Mouse (Mus musculus): ENCODE results near the gene Ppp1r27. TPM values are rescaled to one million over a fixed set of nuclear protein-coding genes. Genes with fewer than 3 reads are reported as not detected.
A peak's percentile ranks its signal among the peaks of the same experiment; 100 is the strongest.

Ppp1r27 gene
- polyA plus RNA-seq, 1 experiment from 2014 or later = not detected

GRCm38 (mm10) chr11:120500357-120500756 is 50.6 kb downstream of the Ppp1r27 start:
- DNase-seq (ENCODE audit: low spot score) = peak; percentile 71
- no peak overlapping the region for H3K9ac ChIP-seq (replicated peaks; ENCODE audit: low read depth)
- H3K4me3 ChIP-seq (ENCODE audit: low read depth, low read length) = no peak overlapping the region
- H3K4me1 ChIP-seq (ENCODE audit: insufficient read depth, low read depth, low read length) = no peaks in the 10 kb centered on the region
- no peaks in the 10 kb centered on the region for H3K27me3 ChIP-seq (replicated peaks; ENCODE audit: insufficient read depth, low read length)
- ATAC-seq = peak; percentile 85
- no peak overlapping the region for H3K4me2 ChIP-seq (replicated peaks; ENCODE audit: low read depth, low read length)
- 9% methylated on average over 3 of the region's 3 CpGs for WGBS
- peak overlapping the region; percentile 55 for H3K27ac ChIP-seq (ENCODE audit: low read length)
- TF ChIP-seq CTCF (IDR thresholded peaks at IDR 0.05) = no peak
- no peak for TF ChIP-seq EP300 (IDR thresholded peaks at IDR 0.05)
- peaks cover 27% of the 10 kb centered on the region; the same call in 1 of the 2 replicates for H3K36me3 ChIP-seq (ENCODE audit: insufficient read depth, low read length)
- H3K9me3 ChIP-seq (ENCODE audit: low read length) = no peaks in the 10 kb centered on the region

Other genes starting within 250 kb of the Ppp1r27 start
- 1,989 and 2,317 TPM in 2 replicates for gene Actg1, start 202.6 kb downstream of the Ppp1r27 start, polyA plus RNA-seq (2015; fragmentation: Nextera tagmentation; extraction: Ambion mirVana)
- 0.36 and 0.74 TPM in 2 replicates for gene Fscn2, start 189.6 kb downstream of the Ppp1r27 start, polyA plus RNA-seq (2015; fragmentation: Nextera tagmentation; extraction: Ambion mirVana)
- gene Faap100, start 172.4 kb downstream of the Ppp1r27 start, polyA plus RNA-seq (2015; fragmentation: Nextera tagmentation; extraction: Ambion mirVana) = 18.1 and 19.6 TPM in 2 replicates
- 15.3 and 16.5 TPM in 2 replicates for gene Nploc4, start 113.4 kb downstream of the Ppp1r27 start, polyA plus RNA-seq (2015; fragmentation: Nextera tagmentation; extraction: Ambion mirVana)
- gene Tspan10, start 108.5 kb downstream of the Ppp1r27 start, polyA plus RNA-seq (2015; fragmentation: Nextera tagmentation; extraction: Ambion mirVana) = not detected in 2 replicates
- gene Pde6g, start 97.6 kb downstream of the Ppp1r27 start, polyA plus RNA-seq (2015; fragmentation: Nextera tagmentation; extraction: Ambion mirVana) = not detected in 2 replicates
- gene Oxld1, start 93.1 kb downstream of the Ppp1r27 start, polyA plus RNA-seq (2015; fragmentation: Nextera tagmentation; extraction: Ambion mirVana) = 14.9 and 18.9 TPM in 2 replicates
- gene Ccdc137, start 93.0 kb downstream of the Ppp1r27 start, polyA plus RNA-seq (2015; fragmentation: Nextera tagmentation; extraction: Ambion mirVana) = 16.5 and 21.1 TPM in 2 replicates
- 29.8 and 33.4 TPM in 2 replicates for gene Arl16, start 83.5 kb downstream of the Ppp1r27 start, polyA plus RNA-seq (2015; fragmentation: Nextera tagmentation; extraction: Ambion mirVana)
- gene Mrpl12, start 66.5 kb downstream of the Ppp1r27 start, polyA plus RNA-seq (2015; fragmentation: Nextera tagmentation; extraction: Ambion mirVana) = 60.6 and 67.7 TPM in 2 replicates
- 75.4 and 83.4 TPM in 2 replicates for gene Slc25a10, start 59.3 kb downstream of the Ppp1r27 start, polyA plus RNA-seq (2015; fragmentation: Nextera tagmentation; extraction: Ambion mirVana)
- gene Gcgr, start 20.4 kb downstream of the Ppp1r27 start, polyA plus RNA-seq (2015; fragmentation: Nextera tagmentation; extraction: Ambion mirVana) = 0.61 and 0.76 TPM in 2 replicates
- 209 and 215 TPM in 2 replicates for gene Mcrip1, start 1.4 kb downstream of the Ppp1r27 start, polyA plus RNA-seq (2015; fragmentation: Nextera tagmentation; extraction: Ambion mirVana)
- gene P4hb, start 22.1 kb upstream of the Ppp1r27 start, polyA plus RNA-seq (2015; fragmentation: Nextera tagmentation; extraction: Ambion mirVana) = 551 and 555 TPM in 2 replicates
- gene Arhgdia, start 30.5 kb upstream of the Ppp1r27 start, polyA plus RNA-seq (2015; fragmentation: Nextera tagmentation; extraction: Ambion mirVana) = 512 TPM in 2 replicates
- 149 and 150 TPM in 2 replicates for gene Alyref, start 47.2 kb upstream of the Ppp1r27 start, polyA plus RNA-seq (2015; fragmentation: Nextera tagmentation; extraction: Ambion mirVana)
- gene Anapc11, start 47.3 kb upstream of the Ppp1r27 start, polyA plus RNA-seq (2015; fragmentation: Nextera tagmentation; extraction: Ambion mirVana) = 138 and 151 TPM in 2 replicates
- 2.5 and 2.9 TPM in 2 replicates for gene Npb, start 57.3 kb upstream of the Ppp1r27 start, polyA plus RNA-seq (2015; fragmentation: Nextera tagmentation; extraction: Ambion mirVana)
- 93.9 and 102 TPM in 2 replicates for gene Pcyt2, start 66.8 kb upstream of the Ppp1r27 start, polyA plus RNA-seq (2015; fragmentation: Nextera tagmentation; extraction: Ambion mirVana)
- gene Sirt7, start 74.1 kb upstream of the Ppp1r27 start, polyA plus RNA-seq (2015; fragmentation: Nextera tagmentation; extraction: Ambion mirVana) = 45.3 and 46.0 TPM in 2 replicates
- 25.9 and 28.3 TPM in 2 replicates for gene Mafg, start 82.5 kb upstream of the Ppp1r27 start, polyA plus RNA-seq (2015; fragmentation: Nextera tagmentation; extraction: Ambion mirVana)
- gene Pycr1, start 92.6 kb upstream of the Ppp1r27 start, polyA plus RNA-seq (2015; fragmentation: Nextera tagmentation; extraction: Ambion mirVana) = 6.9 and 7.1 TPM in 2 replicates
- gene Myadml2, start 97.0 kb upstream of the Ppp1r27 start, polyA plus RNA-seq (2015; fragmentation: Nextera tagmentation; extraction: Ambion mirVana) = 0.46 TPM in 1 of 2 replicates, not detected in the other
- 8.5 and 10.2 TPM in 2 replicates for gene Notum, start 110.0 kb upstream of the Ppp1r27 start, polyA plus RNA-seq (2015; fragmentation: Nextera tagmentation; extraction: Ambion mirVana)
- 114 and 129 TPM in 2 replicates for gene Aspscr1, start 121.8 kb upstream of the Ppp1r27 start, polyA plus RNA-seq (2015; fragmentation: Nextera tagmentation; extraction: Ambion mirVana)
- 102 and 112 TPM in 2 replicates for gene Cenpx, start 162.6 kb upstream of the Ppp1r27 start, polyA plus RNA-seq (2015; fragmentation: Nextera tagmentation; extraction: Ambion mirVana)
- gene Lrrc45, start 162.8 kb upstream of the Ppp1r27 start, polyA plus RNA-seq (2015; fragmentation: Nextera tagmentation; extraction: Ambion mirVana) = 37.3 and 41.4 TPM in 2 replicates
- gene Rac3, start 170.3 kb upstream of the Ppp1r27 start, polyA plus RNA-seq (2015; fragmentation: Nextera tagmentation; extraction: Ambion mirVana) = 56.0 and 61.9 TPM in 2 replicates
- gene Dcxr, start 176.1 kb upstream of the Ppp1r27 start, polyA plus RNA-seq (2015; fragmentation: Nextera tagmentation; extraction: Ambion mirVana) = 344 and 430 TPM in 2 replicates
- 4,475 and 4,528 TPM in 2 replicates for gene Cbr2, start 181.0 kb upstream of the Ppp1r27 start, polyA plus RNA-seq (2015; fragmentation: Nextera tagmentation; extraction: Ambion mirVana)
- 2.0 and 3.7 TPM in 2 replicates for gene Hmga1b, start 211.7 kb upstream of the Ppp1r27 start, polyA plus RNA-seq (2015; fragmentation: Nextera tagmentation; extraction: Ambion mirVana)
- gene Rfng, start 233.1 kb upstream of the Ppp1r27 start, polyA plus RNA-seq (2015; fragmentation: Nextera tagmentation; extraction: Ambion mirVana) = 22.5 and 26.4 TPM in 2 replicates
- 121 and 131 TPM in 2 replicates for gene Gps1, start 233.1 kb upstream of the Ppp1r27 start, polyA plus RNA-seq (2015; fragmentation: Nextera tagmentation; extraction: Ambion mirVana)
- gene Dus1l, start 245.3 kb upstream of the Ppp1r27 start, polyA plus RNA-seq (2015; fragmentation: Nextera tagmentation; extraction: Ambion mirVana) = 40.5 and 43.1 TPM in 2 replicates